Mouse (Mus musculus) heart, adult 9 months (tissue): ENCODE measurements around the gene B3glct.

ENCODE experiments used
- DNase-seq, 2 experiments: peaks; one replicate each; pipeline ENCODE4 v3.0.0; 2022; ENCODE audit warnings: low spot score in 2 of 2

B3glct gene

GRCm38 (mm10) chr5:149663417-149663816 lies 14.6 kb upstream of the B3glct start:
- DNase-seq: no peak

- no peak for DNase-seq
These were observed 834 bp upstream of the B3glct start for GRCm38 (mm10) chr5:149677196-149677595.

- DNase-seq: no peak
These were observed 939 bp downstream of the B3glct start for GRCm38 (mm10) chr5:149678990-149679348.

- DNase-seq: no peak
These were observed 1.3 kb downstream of the B3glct start for GRCm38 (mm10) chr5:149679362-149679761.

DNA sequence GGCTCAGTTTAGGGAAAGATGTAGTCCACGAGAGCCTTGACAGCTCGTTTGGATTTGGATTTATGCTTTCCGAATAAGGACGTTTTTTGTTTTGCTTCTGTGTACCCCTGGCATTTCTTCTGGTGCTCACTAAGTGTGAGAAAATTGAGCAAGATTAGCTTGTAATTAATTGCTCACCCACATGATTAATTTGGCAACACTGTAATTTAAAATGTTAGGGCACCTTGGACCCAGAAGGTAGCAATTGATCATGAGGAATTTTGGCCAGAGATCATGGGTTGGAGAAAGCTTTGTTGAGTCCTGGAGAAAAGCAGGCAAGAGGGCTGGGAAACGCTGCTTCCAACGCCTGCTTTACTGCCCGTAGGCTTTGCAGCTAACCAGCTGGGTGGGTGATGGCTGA lies 1.9 kb downstream of the B3glct start:
- no peak for DNase-seq

DNA sequence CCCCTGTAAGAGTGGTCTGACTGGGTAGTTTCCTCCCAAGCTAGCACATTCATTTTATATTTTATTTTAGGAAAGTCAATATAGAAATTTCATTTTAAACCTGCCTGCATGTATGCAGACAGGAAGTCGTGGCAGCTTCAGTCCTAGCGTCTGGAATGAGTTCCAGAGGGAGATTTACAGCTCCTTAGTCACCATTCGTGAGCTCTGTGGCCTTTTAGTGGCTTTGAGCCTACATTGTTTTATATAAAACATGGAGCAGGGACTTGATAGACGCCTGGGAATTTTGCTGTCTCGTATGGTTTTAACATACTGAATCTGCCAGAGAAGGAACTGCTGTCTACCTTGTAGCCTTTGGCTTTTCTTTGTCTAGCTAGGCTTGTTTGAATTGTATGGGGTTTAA lies 2.9 kb downstream of the B3glct start:
- DNase-seq: no peak

- DNase-seq: no peak
These were observed 11.8 kb downstream of the B3glct start for GRCm38 (mm10) chr5:149689860-149690259.

DNA sequence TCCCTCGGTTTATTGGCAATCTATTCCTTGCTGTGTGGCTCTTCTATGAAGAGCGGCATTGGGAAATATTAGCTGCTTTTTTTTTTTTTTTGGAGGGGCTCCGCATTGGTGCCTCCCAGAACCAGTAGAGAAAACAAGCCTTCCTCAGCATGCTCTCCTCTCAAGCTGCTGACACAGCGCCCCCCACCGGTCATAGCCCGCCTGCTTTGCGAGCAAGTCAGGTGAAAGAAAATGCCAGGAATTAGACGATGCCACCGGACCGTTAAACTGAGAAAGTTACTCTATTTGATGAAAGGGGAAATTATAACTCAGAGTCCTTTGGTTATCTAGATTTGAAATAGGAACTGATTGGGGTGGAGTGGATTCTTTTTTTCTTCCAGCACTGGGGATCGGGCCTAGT lies 14.5 kb downstream of the B3glct start:
- no peak for DNase-seq

DNA sequence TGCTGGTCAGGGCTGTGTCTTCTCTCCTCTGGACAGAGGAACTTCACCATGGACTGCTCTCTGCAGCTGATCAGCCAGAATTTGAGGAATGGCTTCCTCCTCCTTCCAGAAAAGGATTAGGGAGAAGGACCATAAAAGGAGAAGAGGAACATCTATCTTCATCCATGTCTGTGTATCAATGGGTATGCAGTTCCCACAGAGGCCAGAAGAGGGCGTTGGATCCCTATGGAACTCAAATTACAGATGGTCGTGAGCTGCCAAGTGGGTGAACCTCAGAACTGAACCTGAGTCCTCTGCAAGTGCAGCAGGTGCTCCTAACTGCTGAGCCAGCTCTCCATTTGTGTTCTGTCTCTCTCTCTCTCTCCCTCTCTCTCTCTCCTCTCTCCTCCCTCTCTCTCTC lies 15.2 kb downstream of the B3glct start:
- DNase-seq: no peak

- DNase-seq: no peak
These were observed 15.9 kb downstream of the B3glct start for GRCm38 (mm10) chr5:149693968-149694367.

DNA sequence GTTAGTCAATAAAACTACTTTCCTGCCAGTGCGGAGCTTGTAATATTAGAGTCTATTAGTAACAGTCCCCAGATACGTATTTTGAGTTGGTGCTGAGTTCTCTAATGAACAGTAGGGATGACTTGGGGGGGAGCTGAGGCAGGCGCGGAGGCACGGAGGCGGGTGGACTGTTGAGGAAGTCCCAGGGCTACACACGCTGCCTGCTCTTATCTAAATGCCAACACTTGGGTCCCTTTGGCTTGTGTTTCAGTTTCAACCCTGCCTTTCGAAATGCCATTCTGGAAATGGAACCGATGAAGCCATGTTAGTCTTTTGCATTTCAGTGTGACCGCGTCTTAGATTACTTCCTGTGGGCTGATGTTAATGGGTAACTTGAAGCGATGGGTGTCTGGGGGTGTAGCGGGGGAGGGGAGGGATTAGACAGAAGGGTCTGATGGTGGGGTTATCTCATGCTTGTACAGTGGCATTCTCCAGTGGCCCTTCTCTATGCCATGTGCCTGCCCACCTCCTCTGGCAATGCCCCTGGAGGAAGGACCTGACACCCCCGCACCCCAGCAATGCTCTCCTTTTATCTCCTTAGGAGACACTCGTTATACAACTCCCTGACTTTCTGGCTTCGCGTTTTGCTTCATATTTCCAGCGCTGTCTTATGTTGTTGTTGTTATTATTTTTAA lies 17.2 kb downstream of the B3glct start:
- DNase-seq: no peak

DNA sequence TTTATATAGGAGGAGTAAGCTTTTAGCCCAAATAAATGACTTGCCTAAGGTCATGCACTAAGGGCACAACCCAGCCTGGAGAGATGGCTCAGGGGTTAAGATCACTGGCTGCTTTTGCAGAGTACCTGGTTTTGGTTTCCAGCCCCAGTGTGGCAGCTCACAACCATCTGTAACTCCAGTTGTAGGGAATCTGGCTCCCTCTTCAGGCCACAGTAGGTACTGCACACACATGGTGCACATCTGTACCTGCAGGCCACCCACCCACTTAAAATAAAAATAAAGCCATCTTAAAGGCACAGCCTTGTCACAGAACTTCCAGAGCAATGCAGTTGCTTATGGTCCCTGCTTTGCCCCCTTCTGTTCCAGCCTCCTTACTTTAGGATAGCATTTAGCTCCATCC lies 24.7 kb downstream of the B3glct start:
- DNase-seq: no peak

DNA sequence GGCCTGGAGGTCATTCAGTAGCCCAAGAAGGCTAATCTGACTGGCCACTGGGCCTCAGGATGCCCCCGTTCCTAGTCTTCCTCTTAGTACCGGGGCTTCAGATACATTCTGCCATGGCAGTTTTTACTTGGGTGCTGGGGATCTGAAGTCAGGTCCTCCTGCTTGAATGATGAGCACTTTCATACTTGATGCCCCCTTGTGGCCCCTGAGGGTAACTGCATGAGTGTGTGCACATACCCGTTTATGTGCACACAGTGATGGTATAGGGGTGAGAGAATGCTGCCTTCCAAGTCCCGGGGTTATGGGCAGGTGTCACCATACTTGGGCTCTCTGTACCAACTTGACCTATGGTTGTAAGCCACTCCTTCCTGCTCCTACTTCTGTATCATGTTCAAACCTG lies 33.5 kb downstream of the B3glct start:
- DNase-seq: no peak

DNA sequence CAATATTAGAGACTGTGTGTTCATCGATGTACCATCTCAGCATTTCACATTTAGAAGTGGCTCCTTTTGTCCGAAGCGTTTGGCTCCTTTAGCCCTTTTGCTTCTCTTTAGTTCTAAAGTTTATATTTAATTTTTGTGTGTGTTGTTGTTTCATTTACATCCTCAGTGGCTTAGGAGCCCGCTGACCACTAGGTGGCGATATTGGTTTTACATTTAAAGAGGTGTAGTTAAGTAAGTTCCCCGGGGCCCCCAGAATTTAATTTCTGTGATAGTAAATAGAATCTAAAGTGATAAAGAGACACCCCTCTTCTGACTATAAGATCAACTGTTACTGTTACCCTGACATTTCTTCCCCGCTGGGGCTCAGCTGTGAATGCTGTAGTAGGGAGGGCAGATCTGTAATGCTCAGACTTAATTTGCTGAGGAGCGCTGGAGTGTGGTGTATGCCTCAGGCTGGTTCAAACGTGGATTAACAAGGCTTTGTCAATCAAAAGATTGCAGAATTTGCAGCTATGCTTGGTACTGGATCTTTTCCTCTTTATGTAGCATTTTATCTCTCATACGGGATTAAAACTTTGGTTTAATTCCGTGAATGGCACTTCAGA lies 35.2 kb downstream of the B3glct start:
- DNase-seq: peak in 1 of 2 experiments; percentile 14

GRCm38 (mm10) chr5:149713834-149714233 lies 35.8 kb downstream of the B3glct start:
- DNase-seq: no peak

- DNase-seq: no peak
These were observed 37.7 kb downstream of the B3glct start for GRCm38 (mm10) chr5:149715571-149716328.

DNA sequence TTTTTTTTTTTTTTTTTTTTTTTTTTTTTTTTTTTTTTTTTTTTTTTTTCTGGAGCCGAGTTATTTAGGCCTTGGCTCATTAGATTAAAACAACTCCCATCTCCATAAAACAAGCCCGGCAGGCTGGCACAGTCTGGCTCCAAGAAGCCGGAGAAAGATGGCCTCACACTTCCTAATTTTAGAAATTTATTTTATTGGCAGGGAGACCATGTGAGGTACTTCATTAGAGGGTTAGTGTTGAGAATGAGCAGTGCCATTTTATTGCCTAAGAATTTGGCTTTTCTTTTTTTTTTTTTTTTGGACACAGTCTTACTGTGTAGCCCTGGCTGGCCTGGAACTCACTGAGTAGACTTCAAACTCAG lies 38.3 kb downstream of the B3glct start:
- DNase-seq: no peak

- DNase-seq: no peak
These were observed 53.7 kb downstream of the B3glct start for GRCm38 (mm10) chr5:149731776-149732175.

DNA sequence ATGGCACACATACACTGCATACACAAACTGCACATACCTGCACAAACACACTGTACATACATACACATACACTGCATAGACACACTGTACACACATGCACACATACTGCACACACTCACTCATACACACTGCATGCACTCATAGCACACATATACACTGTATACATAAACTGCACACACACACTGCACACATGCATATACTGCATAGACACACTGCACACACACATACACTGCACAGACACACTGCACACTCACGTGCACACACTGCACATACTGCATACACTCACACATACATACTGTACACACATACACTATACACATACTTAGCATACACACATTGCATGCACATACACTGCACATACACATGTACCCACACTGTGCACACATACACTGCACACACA lies 59.2 kb downstream of the B3glct start:
- no peak for DNase-seq

DNA sequence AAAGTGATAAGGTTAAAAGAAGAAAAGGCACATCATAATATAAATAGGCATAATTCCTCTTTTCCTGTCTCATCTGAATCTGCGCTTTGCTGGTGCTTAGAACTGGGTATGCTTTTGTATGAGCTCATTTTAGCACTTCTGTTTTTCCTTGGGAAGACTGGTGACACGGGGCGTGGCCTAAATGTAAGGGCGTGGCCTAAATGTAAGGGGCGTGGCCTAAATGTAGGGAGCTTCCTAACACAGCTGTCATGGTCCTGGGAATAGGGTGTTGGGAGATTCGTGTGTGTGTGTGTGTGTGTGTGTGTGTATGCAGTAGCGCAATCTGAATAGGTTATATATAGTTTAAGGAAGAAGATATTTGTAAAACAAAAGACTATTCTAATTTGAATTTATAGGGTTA lies 62.1 kb downstream of the B3glct start:
- no peak for DNase-seq

DNA sequence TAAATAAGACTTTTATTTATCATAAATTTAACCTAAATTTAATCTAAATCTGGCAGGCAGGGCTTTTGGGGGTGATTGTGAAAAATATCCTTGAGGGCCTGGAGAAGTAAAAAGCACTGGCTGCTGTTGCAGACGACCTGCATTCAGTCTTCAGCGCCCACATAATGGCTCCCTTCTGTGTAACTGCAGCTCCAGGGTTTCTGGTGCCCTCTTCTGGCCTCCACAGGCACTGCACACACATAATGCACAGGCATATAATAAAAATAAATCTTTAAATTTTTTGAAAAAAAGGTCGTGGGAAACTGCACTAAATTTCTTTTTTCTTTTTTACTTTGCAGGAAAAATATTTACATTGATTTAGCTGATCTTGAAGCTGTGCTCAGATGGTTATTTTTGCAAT lies 62.7 kb downstream of the B3glct start:
- no peak for DNase-seq

- no peak for DNase-seq
These were observed 64.3 kb downstream of the B3glct start for GRCm38 (mm10) chr5:149742286-149742685.

GRCm38 (mm10) chr5:149745079-149745478 lies 67.0 kb downstream of the B3glct start:
- DNase-seq: no peak
